Mouse (Mus musculus): ENCODE results near the gene Fbxl8.
A peak's percentile ranks its signal among the peaks of the same experiment; 100 is the strongest.

Fbxl8 gene

GRCm38 (mm10) chr8:105303874-105304273, 39.4 kb downstream of the Fbxl8 start:
- no peak for DNase-seq (ENCODE audit: low spot score in 2 of 2)

- DNase-seq (ENCODE audit: low spot score in 2 of 2) = no peak
Measured at GRCm38 (mm10) chr8:105304325-105305210, 40.1 kb downstream of the Fbxl8 start.

DNA sequence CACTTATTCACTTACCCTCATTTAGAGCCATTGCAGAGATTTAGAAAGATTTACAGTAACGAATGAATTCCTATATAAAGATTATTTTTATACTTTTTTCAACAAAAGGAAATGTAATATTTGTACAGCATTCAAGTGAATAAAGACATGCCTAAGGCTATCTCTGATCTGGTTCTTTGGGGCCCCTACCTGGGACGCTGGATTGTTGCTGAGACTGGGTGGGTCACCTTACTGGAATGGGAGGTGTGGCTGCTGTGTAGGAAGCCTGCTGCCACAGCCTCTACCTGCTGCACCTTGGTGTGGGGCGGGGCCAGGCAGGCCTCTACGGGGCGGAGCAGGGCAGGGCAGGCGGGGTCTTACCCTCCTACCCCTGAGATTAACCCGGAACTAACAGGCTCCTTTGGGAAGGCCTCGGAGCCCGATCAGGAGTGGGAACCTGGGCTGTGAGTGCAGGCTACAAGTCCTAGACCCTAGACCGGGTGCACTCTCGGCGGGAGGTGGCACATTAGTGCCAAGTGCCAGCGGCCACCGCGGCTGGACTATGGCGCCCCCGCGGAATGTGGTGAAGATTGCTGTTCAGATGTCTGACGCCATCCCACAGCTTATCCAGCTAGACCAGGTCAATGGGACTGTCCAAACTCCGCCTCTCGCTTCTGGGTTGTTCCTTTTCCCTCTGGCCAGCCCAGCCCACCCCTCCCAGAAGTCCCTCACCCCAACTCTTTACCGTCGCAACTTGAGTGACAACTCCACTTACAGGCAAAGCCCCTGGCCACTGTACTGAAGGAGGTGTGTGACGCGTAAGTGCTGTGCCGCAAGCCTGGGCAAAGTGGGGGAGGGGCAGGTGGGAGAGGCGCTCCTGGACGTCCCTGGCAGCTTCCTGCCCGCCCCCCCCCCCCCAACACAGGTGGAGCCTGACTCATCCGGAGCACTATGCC, 41.0 kb downstream of the Fbxl8 start, which contains the start of gene Elmo3:
Gene Elmo3 (plus strand): TSS at position 391 of the 935 bp plus-strand sequence.
- peak; percentile 64 to 79 for DNase-seq (ENCODE audit: low spot score in 2 of 2)

- no peak for DNase-seq (ENCODE audit: low spot score in 2 of 2)
Measured at GRCm38 (mm10) chr8:105306146-105306691, 41.8 kb downstream of the Fbxl8 start.

DNA sequence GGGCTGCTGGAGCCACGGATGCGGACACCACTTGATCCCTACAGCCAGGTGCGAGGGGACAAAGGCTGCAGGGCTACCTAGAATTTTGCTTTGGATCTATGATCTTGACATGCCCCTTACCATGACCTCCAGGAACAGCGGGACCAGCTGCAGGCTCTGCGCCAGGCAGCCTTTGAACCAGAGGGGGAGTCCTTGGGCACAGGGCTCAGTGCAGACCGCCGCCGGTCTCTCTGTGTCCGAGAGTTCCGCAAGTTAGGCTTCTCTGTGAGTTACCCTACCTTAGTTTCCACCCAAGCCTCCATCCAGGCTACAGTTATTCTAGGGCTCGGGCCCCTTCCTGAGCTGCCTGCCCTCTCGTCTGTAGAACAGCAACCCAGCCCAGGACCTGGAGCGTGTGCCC, 43.2 kb downstream of the Fbxl8 start:
- no peak for DNase-seq (ENCODE audit: low spot score in 2 of 2)

DNA sequence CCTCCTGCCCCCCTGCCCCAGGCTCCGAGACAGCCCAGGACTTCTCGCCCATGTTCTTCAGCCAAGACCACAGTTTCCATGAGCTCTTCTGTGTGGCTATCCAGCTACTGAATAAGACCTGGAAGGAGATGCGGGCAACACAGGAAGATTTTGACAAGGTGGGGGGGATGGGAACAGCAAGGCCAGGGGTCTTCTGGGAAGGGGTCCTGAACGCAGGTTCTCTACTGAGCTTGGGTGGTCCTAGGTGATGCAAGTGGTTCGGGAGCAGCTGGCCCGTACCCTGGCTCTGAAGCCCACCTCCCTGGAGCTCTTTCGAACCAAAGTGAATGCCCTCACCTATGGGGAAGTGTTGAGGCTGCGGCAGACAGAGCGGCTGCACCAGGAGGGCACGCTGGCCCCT, 44.0 kb downstream of the Fbxl8 start:
- no peak for DNase-seq (ENCODE audit: low spot score in 2 of 2)

DNA sequence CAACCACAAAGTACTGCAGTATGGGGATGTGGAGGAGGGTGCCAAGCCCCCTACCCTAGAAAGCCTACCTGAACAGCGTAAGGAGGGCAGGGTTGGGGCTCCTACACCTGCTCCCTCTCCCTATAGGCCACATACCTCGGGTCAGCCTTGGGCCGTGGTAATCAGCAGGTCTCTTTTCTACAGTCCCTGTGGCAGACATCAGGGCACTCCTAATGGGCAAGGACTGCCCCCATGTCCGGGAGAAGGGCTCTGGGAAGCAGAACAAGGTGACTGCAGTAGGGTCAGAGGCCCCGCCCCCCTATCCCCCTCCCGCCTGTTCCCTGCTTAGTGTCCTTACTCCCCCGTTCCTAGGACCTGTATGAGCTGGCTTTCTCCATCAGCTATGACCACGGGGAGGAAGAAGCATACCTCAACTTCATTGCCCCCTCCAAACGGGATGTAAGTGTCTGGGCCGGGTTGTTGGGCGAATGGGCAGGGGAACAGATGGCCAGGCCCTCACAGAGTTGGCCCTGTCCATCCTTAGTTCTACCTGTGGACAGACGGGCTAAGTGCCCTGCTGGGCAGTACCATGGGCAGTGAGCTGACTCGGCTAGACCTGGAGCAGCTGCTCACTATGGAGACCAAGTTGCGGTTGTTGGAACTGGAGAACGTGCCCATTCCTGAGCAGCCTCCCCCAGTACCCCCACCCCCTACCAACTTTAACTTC, 44.8 kb downstream of the Fbxl8 start:
- no peak for DNase-seq (ENCODE audit: low spot score in 2 of 2)

- no peak for DNase-seq (ENCODE audit: low spot score in 2 of 2)
Measured at GRCm38 (mm10) chr8:105310118-105310517, 45.7 kb downstream of the Fbxl8 start.

GRCm38 (mm10) chr8:105311718-105312117, 47.3 kb downstream of the Fbxl8 start:
- DNase-seq (ENCODE audit: low spot score in 2 of 2) = no peak

DNA sequence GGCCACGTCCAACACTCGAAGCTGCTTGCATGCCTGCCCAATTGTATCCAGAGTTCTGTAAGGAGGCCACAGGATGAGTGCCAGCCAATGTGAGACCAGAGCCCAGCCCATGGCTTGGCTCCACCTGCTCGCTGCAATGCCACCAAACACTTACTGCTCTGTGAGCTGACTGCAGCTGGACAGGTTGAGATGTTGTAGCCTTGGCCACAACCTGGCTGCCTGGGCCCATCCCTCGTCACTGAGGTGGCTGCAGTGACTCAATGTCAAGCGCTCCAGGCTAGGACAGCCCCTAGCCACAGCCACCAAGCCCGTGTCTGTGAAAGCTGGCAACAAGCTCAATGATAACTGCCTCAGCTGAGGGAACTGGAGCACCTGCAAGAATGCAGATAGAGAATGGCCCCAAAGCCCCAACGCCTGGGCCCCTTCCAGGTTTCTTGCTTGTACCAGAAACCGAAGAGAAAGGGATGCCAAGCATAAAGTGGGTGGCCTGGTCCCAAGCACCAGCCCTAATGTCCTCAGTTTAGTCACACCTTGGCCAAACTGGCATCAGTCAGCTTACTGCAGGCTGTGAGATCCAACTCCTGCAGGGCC, 48.5 kb downstream of the Fbxl8 start:
- peak in 1 of 2 experiments; percentile 51 for DNase-seq (ENCODE audit: low spot score in 2 of 2)

- no peak for DNase-seq (ENCODE audit: low spot score in 2 of 2)
Measured at GRCm38 (mm10) chr8:105313622-105314402, 49.4 kb downstream of the Fbxl8 start.

- no peak for DNase-seq (ENCODE audit: low spot score in 2 of 2)
Measured at GRCm38 (mm10) chr8:105315073-105315769, 50.8 kb downstream of the Fbxl8 start.

GRCm38 (mm10) chr8:105317941-105318340, 53.5 kb downstream of the Fbxl8 start:
- DNase-seq (ENCODE audit: low spot score in 2 of 2) = no peak

DNA sequence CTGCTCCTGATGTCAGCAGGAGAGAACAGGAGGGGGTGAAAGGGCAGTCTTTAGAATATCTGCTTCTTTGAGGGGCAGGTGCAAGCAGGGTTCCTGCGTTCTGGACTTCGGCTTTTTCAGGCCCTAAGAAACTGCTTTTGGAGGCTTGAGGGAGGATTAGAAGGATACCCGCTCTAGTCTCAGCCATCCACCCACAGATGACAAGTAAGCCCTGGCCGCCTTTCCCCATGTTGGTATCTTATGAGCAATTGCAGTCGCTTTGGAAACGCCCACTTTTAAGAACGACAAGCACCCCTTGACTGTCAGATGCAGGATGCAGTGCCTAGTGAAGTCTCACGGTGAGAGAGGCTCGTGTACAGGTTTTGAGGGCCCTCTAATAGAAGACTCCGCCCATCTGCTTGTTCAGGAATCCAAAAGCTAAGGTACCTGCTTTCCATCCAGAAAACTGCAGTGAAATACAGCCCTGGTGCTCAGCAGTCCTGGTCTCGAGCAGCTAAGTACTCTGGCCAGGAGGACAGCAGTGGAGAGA, 54.3 kb downstream of the Fbxl8 start:
- DNase-seq (ENCODE audit: low spot score in 2 of 2) = no peak

All from spleen, postnatal 4 days (tissue).